Mouse (Mus musculus): ENCODE data around the gene Agtpbp1. TPM values are rescaled to one million over a fixed set of nuclear protein-coding genes. Genes with fewer than 3 reads are reported as not detected.
"Not testable (repeated sequence)": the region's sequence is repeated elsewhere in the genome, so short reads cannot be mapped to it uniquely, and the experiment has no call there.

Agtpbp1 gene
- polyA plus RNA-seq, 1 experiment from 2014 or later, result 7.3 TPM

- ATAC-seq (ENCODE audit: low read depth), result no peak
- Histone ChIP-seq H3K27ac (ENCODE audit: low read length) (no peak overlapping the region), H3K9me3 (replicated peaks; ENCODE audit: control insufficient read depth, low read length) (no peaks in the 10 kb centered on the region), H3K9ac (ENCODE audit: low read depth, low read length) (no peak overlapping the region), H3K4me2 (ENCODE audit: low read depth, low read length) (no peak overlapping the region), H3K4me1 (ENCODE audit: control insufficient read depth, low read depth, low read length) (peaks cover 3% of the 10 kb centered on the region), H3K4me3 (ENCODE audit: low read depth, low read length) (no peak overlapping the region), H3K27me3 (ENCODE audit: control insufficient read depth, insufficient read depth, low read depth, low read length) (no peaks in the 10 kb centered on the region), H3K36me3 (ENCODE audit: control insufficient read depth, insufficient read depth) (peaks cover 3% of the 10 kb centered on the region)
- WGBS (ENCODE audit: insufficient replicate concordance), result 49% methylated on average over 4 of the region's 4 CpGs
These were observed 28.8 kb upstream of the Agtpbp1 start for GRCm38 (mm10) chr13:59613868-59614267.

GRCm38 (mm10) chr13:59610437-59610836, 25.4 kb upstream of the Agtpbp1 start:
- H3K36me3 ChIP-seq (ENCODE audit: control insufficient read depth, insufficient read depth), result no peaks in the 10 kb centered on the region
- H3K4me3 ChIP-seq (ENCODE audit: low read depth, low read length), result no peak overlapping the region
- H3K4me1 ChIP-seq (ENCODE audit: control insufficient read depth, low read depth, low read length), result peaks cover 3% of the 10 kb centered on the region
- no peaks in the 10 kb centered on the region for H3K27me3 ChIP-seq (ENCODE audit: control insufficient read depth, insufficient read depth, low read depth, low read length)
- no peak for ATAC-seq (ENCODE audit: low read depth)
- 95% methylated on average over 2 of the region's 2 CpGs for WGBS (ENCODE audit: insufficient replicate concordance)
- no peak overlapping the region for H3K27ac ChIP-seq (ENCODE audit: low read length)
- no peak overlapping the region for H3K9ac ChIP-seq (ENCODE audit: low read depth, low read length)
- H3K4me2 ChIP-seq (ENCODE audit: low read depth, low read length), result no peak overlapping the region
- no peaks in the 10 kb centered on the region for H3K9me3 ChIP-seq (replicated peaks; ENCODE audit: control insufficient read depth, low read length)

- WGBS (ENCODE audit: insufficient replicate concordance), result 84% methylated on average over 4 of the region's 4 CpGs
- no peak for ATAC-seq (ENCODE audit: low read depth)
- no peak overlapping the region for H3K27ac ChIP-seq (ENCODE audit: low read length)
- no peaks in the 10 kb centered on the region for H3K27me3 ChIP-seq (ENCODE audit: control insufficient read depth, insufficient read depth, low read depth, low read length)
- H3K9ac ChIP-seq (ENCODE audit: low read depth, low read length), result no peak overlapping the region
- H3K4me3 ChIP-seq (ENCODE audit: low read depth, low read length), result no peak overlapping the region
- no peak overlapping the region for H3K4me2 ChIP-seq (ENCODE audit: low read depth, low read length)
- H3K36me3 ChIP-seq (ENCODE audit: control insufficient read depth, insufficient read depth), result no peaks in the 10 kb centered on the region
- H3K9me3 ChIP-seq (replicated peaks; ENCODE audit: control insufficient read depth, low read length), result no peaks in the 10 kb centered on the region
- no peaks in the 10 kb centered on the region; the same call in 1 of the 2 replicates for H3K4me1 ChIP-seq (ENCODE audit: control insufficient read depth, low read depth, low read length)
These were observed 24.9 kb upstream of the Agtpbp1 start for GRCm38 (mm10) chr13:59609885-59610284.

GRCm38 (mm10) chr13:59605221-59605922, 20.3 kb upstream of the Agtpbp1 start:
- Histone ChIP-seq H3K36me3 (ENCODE audit: control insufficient read depth, insufficient read depth) (peaks cover 11% of the 10 kb centered on the region), H3K4me3 (ENCODE audit: low read depth, low read length) (no peak overlapping the region), H3K4me2 (ENCODE audit: low read depth, low read length) (no peak overlapping the region), H3K9ac (ENCODE audit: low read depth, low read length) (no peak overlapping the region), H3K4me1 (ENCODE audit: control insufficient read depth, low read depth, low read length) (no peaks in the 10 kb centered on the region; the same call in 1 of the 2 replicates), H3K9me3 (replicated peaks; ENCODE audit: control insufficient read depth, low read length) (no peaks in the 10 kb centered on the region), H3K27ac (ENCODE audit: low read length) (peak overlapping the region; percentile 49; the same call in 1 of the 2 replicates), H3K27me3 (ENCODE audit: control insufficient read depth, insufficient read depth, low read depth, low read length) (no peaks in the 10 kb centered on the region)
- ATAC-seq (ENCODE audit: low read depth), result peak; percentile 41
- WGBS (ENCODE audit: insufficient replicate concordance), result 58% methylated on average over 10 of the region's 10 CpGs

- no peak overlapping the region for H3K4me2 ChIP-seq (ENCODE audit: low read depth, low read length)
- no peak for ATAC-seq (ENCODE audit: low read depth)
- WGBS (ENCODE audit: insufficient replicate concordance), result 83% methylated on average over 1 of the region's 1 CpGs
- no peaks in the 10 kb centered on the region for H3K9me3 ChIP-seq (replicated peaks; ENCODE audit: control insufficient read depth, low read length)
- H3K27me3 ChIP-seq (ENCODE audit: control insufficient read depth, insufficient read depth, low read depth, low read length), result no peaks in the 10 kb centered on the region
- H3K36me3 ChIP-seq (ENCODE audit: control insufficient read depth, insufficient read depth), result peaks cover 11% of the 10 kb centered on the region
- H3K27ac ChIP-seq (ENCODE audit: low read length), result no peak overlapping the region
- no peaks in the 10 kb centered on the region; the same call in 1 of the 2 replicates for H3K4me1 ChIP-seq (ENCODE audit: control insufficient read depth, low read depth, low read length)
- no peak overlapping the region for H3K9ac ChIP-seq (ENCODE audit: low read depth, low read length)
- no peak overlapping the region for H3K4me3 ChIP-seq (ENCODE audit: low read depth, low read length)
These were observed 19.5 kb upstream of the Agtpbp1 start for GRCm38 (mm10) chr13:59604511-59604910.

GRCm38 (mm10) chr13:59603096-59603495, 18.1 kb upstream of the Agtpbp1 start:
- Histone ChIP-seq H3K27me3 (ENCODE audit: control insufficient read depth, insufficient read depth, low read depth, low read length) (no peaks in the 10 kb centered on the region), H3K4me1 (ENCODE audit: control insufficient read depth, low read depth, low read length) (no peaks in the 10 kb centered on the region; the same call in 1 of the 2 replicates), H3K9me3 (replicated peaks; ENCODE audit: control insufficient read depth, low read length) (no peaks in the 10 kb centered on the region), H3K27ac (ENCODE audit: low read length) (no peak overlapping the region), H3K4me3 (ENCODE audit: low read depth, low read length) (no peak overlapping the region), H3K9ac (ENCODE audit: low read depth, low read length) (no peak overlapping the region), H3K4me2 (ENCODE audit: low read depth, low read length) (no peak overlapping the region), H3K36me3 (ENCODE audit: control insufficient read depth, insufficient read depth) (peaks cover 11% of the 10 kb centered on the region)
- no peak for ATAC-seq (ENCODE audit: low read depth)
- WGBS (ENCODE audit: insufficient replicate concordance), result 33% methylated on average over 5 of the region's 5 CpGs

GRCm38 (mm10) chr13:59592630-59593029, 7.6 kb upstream of the Agtpbp1 start:
- no peak overlapping the region for H3K27ac ChIP-seq (ENCODE audit: low read length)
- no peaks in the 10 kb centered on the region for H3K9me3 ChIP-seq (replicated peaks; ENCODE audit: control insufficient read depth, low read length)
- ATAC-seq (ENCODE audit: low read depth), result peak; percentile 37; the same call in 1 of the 2 replicates
- H3K9ac ChIP-seq (ENCODE audit: low read depth, low read length), result no peak overlapping the region
- no peaks in the 10 kb centered on the region for H3K36me3 ChIP-seq (ENCODE audit: control insufficient read depth, insufficient read depth)
- H3K4me1 ChIP-seq (ENCODE audit: control insufficient read depth, low read depth, low read length), result peaks cover 17% of the 10 kb centered on the region
- H3K4me2 ChIP-seq (ENCODE audit: low read depth, low read length), result no peak overlapping the region
- whole genome bisulfite sequencing (ENCODE audit: insufficient replicate concordance), result 42% methylated on average over 1 of the region's 1 CpGs
- no peak overlapping the region for H3K4me3 ChIP-seq (ENCODE audit: low read depth, low read length)
- no peaks in the 10 kb centered on the region for H3K27me3 ChIP-seq (ENCODE audit: control insufficient read depth, insufficient read depth, low read depth, low read length)

GRCm38 (mm10) chr13:59592058-59592457, 7.0 kb upstream of the Agtpbp1 start:
- H3K27ac ChIP-seq (ENCODE audit: low read length); H3K27me3 ChIP-seq (ENCODE audit: control insufficient read depth, insufficient read depth, low read depth, low read length); H3K9ac ChIP-seq (ENCODE audit: low read depth, low read length); H3K36me3 ChIP-seq (ENCODE audit: control insufficient read depth, insufficient read depth); H3K4me3 ChIP-seq (ENCODE audit: low read depth, low read length); ATAC-seq (ENCODE audit: low read depth); H3K9me3 ChIP-seq (replicated peaks; ENCODE audit: control insufficient read depth, low read length); H3K4me2 ChIP-seq (ENCODE audit: low read depth, low read length): not testable (repeated sequence)
- peaks cover 19% of the 10 kb centered on the region for H3K4me1 ChIP-seq (ENCODE audit: control insufficient read depth, low read depth, low read length)
- WGBS (ENCODE audit: insufficient replicate concordance), result 68% methylated on average over 3 of the region's 3 CpGs

GRCm38 (mm10) chr13:59590691-59591090, 5.7 kb upstream of the Agtpbp1 start:
- H3K9ac ChIP-seq (ENCODE audit: low read depth, low read length), result no peak overlapping the region
- no peaks in the 10 kb centered on the region for H3K36me3 ChIP-seq (ENCODE audit: control insufficient read depth, insufficient read depth)
- WGBS (ENCODE audit: insufficient replicate concordance), result 78% methylated on average over 4 of the region's 4 CpGs
- no peak overlapping the region for H3K4me2 ChIP-seq (ENCODE audit: low read depth, low read length)
- no peak overlapping the region for H3K4me3 ChIP-seq (ENCODE audit: low read depth, low read length)
- no peaks in the 10 kb centered on the region for H3K9me3 ChIP-seq (replicated peaks; ENCODE audit: control insufficient read depth, low read length)
- ATAC-seq (ENCODE audit: low read depth), result no peak
- no peaks in the 10 kb centered on the region for H3K27me3 ChIP-seq (ENCODE audit: control insufficient read depth, insufficient read depth, low read depth, low read length)
- no peak overlapping the region for H3K27ac ChIP-seq (ENCODE audit: low read length)
- H3K4me1 ChIP-seq (ENCODE audit: control insufficient read depth, low read depth, low read length), result peaks cover 31% of the 10 kb centered on the region
